Mouse (Mus musculus) thymus, adult 2 months (tissue): ENCODE results near the gene Map4k3.

Experiments used
- CTCF ChIP-seq: fragments of 200-500 bp; IDR thresholded peaks from 2 replicates; pipeline ENCODE4 v1.5.1; 2012; ENCODE audit warnings: mild to moderate bottlenecking, control low read depth, low read length, moderate library complexity, borderline replicate concordance; ENCODE audit not compliant: control insufficient read depth, poor library complexity, insufficient read depth; ENCODE audit errors: extremely low read depth
- POLR2A ChIP-seq: fragments of 200-500 bp; IDR thresholded peaks from 2 replicates; pipeline ENCODE4 v1.6.1; 2012; ENCODE audit warnings: mild to moderate bottlenecking, low read length, control low read depth, moderate library complexity; ENCODE audit not compliant: control insufficient read depth, poor library complexity, insufficient read depth; ENCODE audit errors: extremely low read depth

GRCm38 (mm10) chr17:80550981-80551380 lies 177.3 kb downstream of the Map4k3 start:
- no peak for TF ChIP-seq POLR2A
- no peak for TF ChIP-seq CTCF
